Mouse (Mus musculus) heart, embryonic 10.5 days (tissue): Measurements from ENCODE around the gene Otud7b. TPM values are rescaled to one million over a fixed set of nuclear protein-coding genes. Genes with fewer than 3 reads are reported as not detected.
A peak's percentile ranks its signal among the peaks of the same experiment; 100 is the strongest.

ENCODE experiments used
- DNase-seq: peaks from one replicate; pipeline ENCODE4 v3.0.0-alpha.2; 2017; ENCODE audit warnings: low spot score
- H3K27ac ChIP-seq: fragments of 300-500 bp; sonication (generic); 2 replicates; pipeline ENCODE4 v1.5.1; 2016; ENCODE audit warnings: mild to moderate bottlenecking
- H3K27me3 ChIP-seq: fragments of 300-500 bp; sonication (generic); 2 replicates; pipeline ENCODE4 v1.6.1; 2016; ENCODE audit warnings: mild to moderate bottlenecking; ENCODE audit not compliant: poor library complexity, insufficient read depth, severe bottlenecking
- H3K36me3 ChIP-seq: fragments of 300-500 bp; sonication (generic); 2 replicates; pipeline ENCODE4 v1.6.1; 2016; ENCODE audit warnings: mild to moderate bottlenecking, moderate library complexity
- H3K4me1 ChIP-seq: fragments of 300-500 bp; sonication (generic); 2 replicates; pipeline ENCODE4 v1.6.1; 2016; ENCODE audit warnings: mild to moderate bottlenecking
- H3K4me3 ChIP-seq: fragments of 300-500 bp; sonication (generic); 2 replicates; pipeline ENCODE4 v1.5.1; 2016; ENCODE audit warnings: mild to moderate bottlenecking, moderate library complexity
- H3K9me3 ChIP-seq: fragments of 300-500 bp; sonication (generic); 2 replicates; pipeline ENCODE4 v1.6.1; 2016; ENCODE audit warnings: mild to moderate bottlenecking, moderate library complexity
- WGBS: fragments of 180-500 bp; shearing (Covaris S2); methylation state at CpG from one replicate; pipeline ENCODE4 v1.1.7; 2016; 5-methylcytosine and 5-hydroxymethylcytosine counted together
- polyA plus RNA-seq: library from polyadenylated mRNA; unstranded; fragments of >200 nt; fragmentation: Nextera tagmentation; extraction: Ambion mirVana; gene quantifications from 2 replicates; pipeline ENCODE4 v1.2.1, GENCODE M21; 2016

Gene Otud7b
- polyA plus RNA-seq, 1 experiment from 2014 or later, result 15.2 TPM

GRCm38 (mm10) chr3:96178902-96179301 is 74.6 kb downstream of the Otud7b start:
- H3K36me3 ChIP-seq, result peaks cover 46% of the 10 kb centered on the region
- peaks cover 46% of the 10 kb centered on the region for H3K4me1 ChIP-seq
- H3K27me3 ChIP-seq, result no peaks in the 10 kb centered on the region
- no peak for DNase-seq
- no peaks in the 10 kb centered on the region for H3K9me3 ChIP-seq
- no peak overlapping the region for H3K4me3 ChIP-seq
- no peak overlapping the region for H3K27ac ChIP-seq
- 80% methylated on average over 2 of the region's 2 CpGs for WGBS

GRCm38 (mm10) chr3:96179531-96179930 is 75.2 kb downstream of the Otud7b start:
- peaks cover 41% of the 10 kb centered on the region for H3K36me3 ChIP-seq
- no peak overlapping the region for H3K27ac ChIP-seq
- 64% methylated on average over 4 of the region's 4 CpGs for WGBS
- no peak overlapping the region for H3K4me3 ChIP-seq
- H3K9me3 ChIP-seq, result no peaks in the 10 kb centered on the region
- no peaks in the 10 kb centered on the region for H3K27me3 ChIP-seq
- no peak for DNase-seq
- H3K4me1 ChIP-seq, result peaks cover 42% of the 10 kb centered on the region

- H3K36me3 ChIP-seq, result peaks cover 39% of the 10 kb centered on the region
- H3K27me3 ChIP-seq, result no peaks in the 10 kb centered on the region
- 0% methylated on average over 17 of the region's 23 CpGs for WGBS
- no peaks in the 10 kb centered on the region for H3K9me3 ChIP-seq
- peaks cover 49% of the 10 kb centered on the region for H3K4me1 ChIP-seq
- peak within 1 kb of the TSS; percentile 78 for H3K4me3 ChIP-seq
- H3K27ac ChIP-seq, result peak within 1 kb of the TSS; percentile 90
- no peak for DNase-seq
Observed at GRCm38 (mm10) chr3:96180727-96181477, 76.6 kb downstream of the Otud7b start, which contains the start of gene Sv2a. Gene Sv2a, plus strand, starts transcription at chr3:96181151.

DNA sequence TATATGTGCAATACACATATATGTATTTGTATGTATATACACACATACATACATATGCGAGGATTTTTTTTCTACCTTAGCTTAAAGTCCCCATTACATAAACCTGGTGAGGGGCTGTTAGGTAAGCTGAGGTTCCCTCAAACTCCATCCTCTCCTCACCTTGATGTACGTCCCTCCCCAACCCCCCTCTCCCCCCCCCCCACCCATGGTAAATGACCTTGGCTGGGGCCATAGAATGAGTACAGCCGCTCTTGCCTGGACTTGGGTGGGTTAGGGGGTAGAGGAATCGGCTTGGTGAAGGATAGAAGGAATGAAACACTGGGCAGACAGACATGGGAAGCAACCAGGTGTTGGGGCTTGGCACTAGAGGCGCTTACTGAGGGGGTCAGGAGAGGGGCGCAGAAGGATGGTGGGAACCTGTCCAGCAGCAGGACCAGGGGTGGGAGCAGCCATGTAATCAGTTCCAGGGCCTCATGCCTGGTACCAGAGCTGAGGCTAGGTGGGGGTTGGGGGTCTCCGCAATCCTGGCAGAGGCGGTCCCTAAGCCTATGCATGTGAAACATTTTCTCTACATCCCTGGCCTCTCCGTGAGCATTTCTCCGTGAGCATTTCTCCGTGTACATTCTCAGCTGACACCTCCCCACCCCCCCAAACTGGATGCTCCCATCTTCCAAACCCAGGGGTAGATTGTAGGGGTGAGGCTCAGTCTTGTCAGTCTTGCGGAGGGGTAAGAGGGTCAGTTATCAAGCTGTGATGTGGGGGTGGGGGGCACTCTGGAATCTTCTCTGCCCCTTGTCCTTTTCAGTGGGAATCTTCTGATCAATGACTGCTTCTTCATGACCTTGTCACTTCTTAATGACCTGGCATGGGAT is 77.4 kb downstream of the Otud7b start:
- Histone ChIP-seq H3K36me3 (peaks cover 36% of the 10 kb centered on the region), H3K27me3 (no peaks in the 10 kb centered on the region), H3K9me3 (no peaks in the 10 kb centered on the region), H3K27ac (peak overlapping the region; percentile 90), H3K4me1 (peaks cover 49% of the 10 kb centered on the region), H3K4me3 (peak overlapping the region; percentile 78)
- DNase-seq, result no peak
- WGBS, result 22% methylated on average over 12 of the region's 12 CpGs

GRCm38 (mm10) chr3:96182382-96182776 is 78.1 kb downstream of the Otud7b start:
- WGBS, result 10% methylated on average over 4 of the region's 4 CpGs
- Histone ChIP-seq H3K36me3 (peaks cover 38% of the 10 kb centered on the region), H3K9me3 (no peaks in the 10 kb centered on the region), H3K27me3 (no peaks in the 10 kb centered on the region), H3K4me3 (peak overlapping the region; percentile 78), H3K27ac (peak overlapping the region; percentile 90), H3K4me1 (peaks cover 49% of the 10 kb centered on the region)
- DNase-seq, result no peak

- H3K4me3 ChIP-seq, result no peak overlapping the region
- no peak overlapping the region for H3K27ac ChIP-seq
- no peak for DNase-seq
- peaks cover 14% of the 10 kb centered on the region for H3K4me1 ChIP-seq
- peaks cover 75% of the 10 kb centered on the region for H3K36me3 ChIP-seq
- no peaks in the 10 kb centered on the region for H3K9me3 ChIP-seq
- H3K27me3 ChIP-seq, result no peaks in the 10 kb centered on the region
- 60% methylated on average over 12 of the region's 12 CpGs for WGBS
Observed at GRCm38 (mm10) chr3:96192977-96193376, 88.7 kb downstream of the Otud7b start.

- no peaks in the 10 kb centered on the region for H3K27me3 ChIP-seq
- no peak for DNase-seq
- no peak overlapping the region for H3K4me3 ChIP-seq
- WGBS, result 90% methylated on average over 10 of the region's 10 CpGs
- peaks cover 57% of the 10 kb centered on the region for H3K36me3 ChIP-seq
- no peaks in the 10 kb centered on the region for H3K9me3 ChIP-seq
- peaks cover 21% of the 10 kb centered on the region for H3K4me1 ChIP-seq
- H3K27ac ChIP-seq, result no peak overlapping the region
Observed at GRCm38 (mm10) chr3:96194966-96195365, 90.6 kb downstream of the Otud7b start.

- no peak overlapping the region for H3K27ac ChIP-seq
- peaks cover 21% of the 10 kb centered on the region for H3K4me1 ChIP-seq
- no peaks in the 10 kb centered on the region for H3K27me3 ChIP-seq
- no peak for DNase-seq
- peaks cover 49% of the 10 kb centered on the region for H3K36me3 ChIP-seq
- no peaks in the 10 kb centered on the region for H3K9me3 ChIP-seq
- WGBS, result 85% methylated on average over 11 of the region's 11 CpGs
- no peak overlapping the region for H3K4me3 ChIP-seq
Observed at GRCm38 (mm10) chr3:96195616-96196313, 91.4 kb downstream of the Otud7b start.

GRCm38 (mm10) chr3:96196437-96197128 is 92.3 kb downstream of the Otud7b start:
- WGBS, result 20% methylated on average over 27 of the region's 27 CpGs
- Histone ChIP-seq H3K36me3 (peaks cover 42% of the 10 kb centered on the region), H3K27me3 (no peaks in the 10 kb centered on the region), H3K9me3 (no peaks in the 10 kb centered on the region), H3K27ac (peak overlapping the region; percentile 97), H3K4me3 (peak overlapping the region; percentile 79), H3K4me1 (peaks cover 21% of the 10 kb centered on the region)
- DNase-seq, result no peak

DNA sequence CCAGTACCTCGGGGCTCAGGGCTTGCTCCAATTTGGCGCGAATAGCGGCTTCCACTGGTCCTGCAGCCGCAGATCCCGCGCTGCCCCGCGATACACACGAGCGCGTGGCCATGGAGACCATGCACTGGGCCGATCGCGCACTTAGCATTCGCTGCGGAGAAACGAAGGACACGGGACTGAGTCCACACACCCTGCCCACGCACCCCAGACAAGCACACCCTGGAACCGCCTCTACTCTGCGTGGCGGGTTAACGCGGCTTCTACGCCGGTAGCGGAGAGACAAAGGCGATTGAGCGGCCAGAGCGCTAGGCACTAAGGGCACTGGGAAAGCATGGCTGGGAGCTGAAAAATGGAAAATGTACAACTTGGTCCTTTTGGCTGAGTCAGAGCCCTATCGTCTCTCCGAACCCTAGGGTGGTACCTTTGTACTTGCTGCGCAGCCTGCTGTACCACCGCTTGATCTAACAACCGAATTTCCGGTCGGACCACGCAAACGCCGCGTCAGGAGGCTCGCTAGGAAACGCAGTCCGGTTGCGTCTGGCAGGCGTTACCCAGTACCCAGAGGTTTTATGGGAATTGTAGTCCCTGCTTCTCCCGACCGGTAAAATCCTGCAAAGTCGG is 92.9 kb downstream of the Otud7b start:
- peak overlapping the region; percentile 79 for H3K4me3 ChIP-seq
- H3K9me3 ChIP-seq, result no peaks in the 10 kb centered on the region
- peak; percentile 95 for DNase-seq

DNA sequence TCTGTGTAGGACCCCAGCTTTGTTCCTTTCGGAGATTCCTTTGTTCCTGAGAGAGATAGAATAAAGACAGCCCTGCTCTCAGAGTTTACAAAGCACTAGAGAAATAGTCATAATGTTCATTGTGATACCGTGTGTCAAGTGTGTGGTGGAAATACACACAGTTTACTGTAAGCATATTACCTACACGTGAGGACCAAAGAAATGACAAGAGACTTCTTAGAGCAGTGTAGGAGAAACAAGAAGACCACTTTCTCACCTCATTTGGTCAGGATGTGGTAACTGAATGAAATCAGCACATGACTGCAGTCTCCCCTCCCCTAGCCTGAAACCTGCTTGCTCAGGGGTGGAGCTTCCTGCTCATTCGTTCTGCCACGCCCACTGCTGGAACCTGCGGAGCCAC is 93.9 kb downstream of the Otud7b start:
- 3% methylated on average over 6 of the region's 6 CpGs for WGBS
- no peak for DNase-seq
- Histone ChIP-seq H3K9me3 (no peaks in the 10 kb centered on the region), H3K27ac (peak overlapping the region; percentile 97), H3K36me3 (peaks cover 27% of the 10 kb centered on the region), H3K4me3 (peak overlapping the region; percentile 79), H3K4me1 (peaks cover 21% of the 10 kb centered on the region), H3K27me3 (no peaks in the 10 kb centered on the region)

More for the DNA sequence above, 92.9 kb downstream of the Otud7b start:
- H3K36me3 ChIP-seq, result peaks cover 36% of the 10 kb centered on the region
- under 1% methylated on average over 50 of the region's 50 CpGs for WGBS
- H3K4me1 ChIP-seq, result peaks cover 21% of the 10 kb centered on the region
- H3K27ac ChIP-seq, result peak overlapping the region; percentile 97
- H3K27me3 ChIP-seq, result no peaks in the 10 kb centered on the region
